Mouse (Mus musculus): ENCODE results near the gene Tmem161a. TPM values are rescaled to one million over a fixed set of nuclear protein-coding genes. Genes with fewer than 3 reads are reported as not detected.

Gene Tmem161a
- total and polyA plus RNA-seq, 3 experiments = 48.5 to 73.6 (median 65.0) TPM

DNA sequence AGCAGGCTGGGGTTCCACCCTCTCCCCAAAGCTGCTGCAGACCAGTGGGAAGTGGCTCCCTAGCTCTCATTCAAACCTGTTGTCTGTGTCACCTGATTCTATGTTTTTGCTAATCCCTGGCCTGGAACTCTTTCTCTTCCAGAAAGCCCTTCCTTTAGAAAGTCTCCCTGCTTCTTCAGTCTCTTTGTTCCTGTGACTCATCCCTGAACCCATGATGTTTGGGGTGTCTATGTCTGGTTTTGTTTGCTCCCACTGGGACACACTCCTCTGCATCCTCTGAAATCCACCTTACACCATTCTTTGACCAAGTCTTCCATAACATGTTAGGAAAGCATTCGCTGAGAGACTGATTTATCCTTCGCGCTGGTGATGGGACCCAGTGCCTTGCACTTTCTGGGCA lies 42.1 kb upstream of the Tmem161a start:
- peaks cover 14% of the 10 kb centered on the region for H3K79me2 ChIP-seq (replicated peaks; ENCODE audit: control insufficient read depth, extremely low read depth, insufficient read depth, poor library complexity, severe bottlenecking)
- no peak overlapping the region for H3K4me3 ChIP-seq (replicated peaks in 1 of 3; ENCODE audit: low read depth in 2 of 3, low read length in 2 of 3, poor library complexity in 1 of 3)
- no peak for DNase-seq (ENCODE audit: extremely low read depth)
- H3K27me3 ChIP-seq (replicated peaks) = no peaks in the 10 kb centered on the region
- no peak overlapping the region for H3K4me2 ChIP-seq (ENCODE audit: insufficient read depth, low read depth, poor library complexity, severe bottlenecking)
- H3K4me1 ChIP-seq (ENCODE audit: control insufficient read depth in 1 of 2, insufficient read depth in 2 of 2) = peaks cover 10 to 43% of the 10 kb centered on the region in 2 experiments; a peak in 3 of 4 replicates
- H3K9ac ChIP-seq (ENCODE audit: insufficient read depth, low read depth) = no peak overlapping the region
- H3K36me3 ChIP-seq (replicated peaks in 1 of 2; ENCODE audit: control insufficient read depth in 1 of 2, insufficient read depth in 1 of 2, low read length in 1 of 2) = peaks cover 23 to 35% of the 10 kb centered on the region in 2 experiments
- TF ChIP-seq IRF4 (IDR thresholded peaks at IDR 0.05; ENCODE audit: low read depth, low read length) (no peak), CTCF (conservative IDR thresholded peaks at IDR 0.05 in 1 of 2, IDR thresholded peaks at IDR 0.05 in 1 of 2; ENCODE audit: low read depth in 2 of 2, low read length in 2 of 2) (no peak), UBTF (IDR thresholded peaks at IDR 0.05; ENCODE audit: low read depth, low read length) (no peak), JUN (IDR thresholded peaks at IDR 0.05; ENCODE audit: insufficient read depth, low read depth, low read length) (no peak), ZC3H11A (IDR thresholded peaks at IDR 0.05; ENCODE audit: low read depth, low read length) (no peak)
- H3K27ac ChIP-seq (ENCODE audit: insufficient read depth, low read depth) = no peak overlapping the region
- H3K9me3 ChIP-seq (replicated peaks; ENCODE audit: low read length) = no peaks in the 10 kb centered on the region
- in situ Hi-C loops (cut with MboI; ENCODE audit: low pct_ligation_motif_present, low pct_unique_long_range_greater_than_20kb, low sequenced_read_pairs) (loop anchor here (5.0 kb wide), 1 partner anchor 37 kb away; no protein-coding TSS in a partner anchor), dilution Hi-C loops (cut with MboI; ENCODE audit: extremely low pct_ligation_motif_present, extremely low pct_unique_long_range_greater_than_20kb, low sequenced_read_pairs) (no loop called here)

DNA sequence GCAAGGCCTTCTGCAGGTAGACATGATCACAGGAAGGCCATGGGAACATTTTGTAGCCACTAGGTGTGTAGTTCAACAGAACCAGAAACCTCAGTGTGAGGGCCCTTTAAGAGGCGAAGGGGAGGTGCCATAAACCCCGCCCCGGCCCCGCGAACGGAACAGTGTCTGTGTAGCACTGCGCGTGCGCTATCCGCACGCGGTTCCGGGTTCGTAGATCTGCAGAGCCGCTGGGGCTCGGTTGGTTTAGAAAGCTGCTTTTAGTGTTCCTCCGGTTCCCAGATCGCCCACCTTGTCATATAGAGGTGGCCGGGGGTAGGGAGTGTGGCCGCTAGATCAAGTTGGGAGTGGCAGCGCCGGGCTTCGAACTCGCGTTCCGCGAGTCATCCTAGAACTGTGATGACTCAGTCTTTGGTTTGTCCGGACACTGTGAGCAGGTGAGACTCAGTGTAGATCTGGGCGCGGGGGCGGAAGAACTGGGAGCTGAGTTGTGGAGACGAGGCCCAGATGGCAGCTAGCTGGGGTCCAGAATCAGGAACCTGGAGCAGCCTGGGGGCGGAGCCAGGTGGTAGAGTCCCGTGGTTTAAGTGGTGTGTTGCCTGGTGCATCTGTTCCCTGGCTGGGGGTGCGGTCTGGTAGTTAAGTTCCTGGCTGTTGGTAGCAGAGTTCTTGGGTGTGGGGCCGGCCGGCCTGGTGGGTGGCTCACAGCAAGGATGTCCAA lies 40.8 kb upstream of the Tmem161a start, which contains the start of gene Nr2c2ap:
Gene Nr2c2ap (plus strand): TSS at position 168 of the 718 bp plus-strand sequence.
- dilution Hi-C loops (cut with MboI; ENCODE audit: extremely low pct_ligation_motif_present, extremely low pct_unique_long_range_greater_than_20kb, low sequenced_read_pairs) = no loop called here
- H3K9me3 ChIP-seq (replicated peaks; ENCODE audit: low read length) = no peaks in the 10 kb centered on the region
- peak; percentile 92 for DNase-seq (ENCODE audit: extremely low read depth)
- H3K4me2 ChIP-seq (ENCODE audit: insufficient read depth, low read depth, poor library complexity, severe bottlenecking) = peak within 1 kb of the TSS; percentile 65
- peaks cover 35 to 48% of the 10 kb centered on the region in 2 experiments for H3K36me3 ChIP-seq (replicated peaks in 1 of 2; ENCODE audit: control insufficient read depth in 1 of 2, insufficient read depth in 1 of 2, low read length in 1 of 2)
- peak within 1 kb of the TSS; percentile 37 for H3K27ac ChIP-seq (ENCODE audit: insufficient read depth, low read depth)
- H3K4me1 ChIP-seq (ENCODE audit: control insufficient read depth in 1 of 2, insufficient read depth in 2 of 2) = peaks cover 10 to 46% of the 10 kb centered on the region in 2 experiments; a peak in 3 of 4 replicates
- H3K27me3 ChIP-seq (replicated peaks) = no peaks in the 10 kb centered on the region
- H3K79me2 ChIP-seq (replicated peaks; ENCODE audit: control insufficient read depth, extremely low read depth, insufficient read depth, poor library complexity, severe bottlenecking) = peaks cover 14% of the 10 kb centered on the region
- in situ Hi-C loops (cut with MboI; ENCODE audit: low pct_ligation_motif_present, low pct_unique_long_range_greater_than_20kb, low sequenced_read_pairs) = loop anchor here (5.0 kb wide), 1 partner anchor 36 kb away; no protein-coding TSS in a partner anchor
- peak within 1 kb of the TSS; percentile 76 to 89 (median 77) for H3K4me3 ChIP-seq (replicated peaks in 1 of 3; ENCODE audit: low read depth in 2 of 3, low read length in 2 of 3, poor library complexity in 1 of 3)
- peak within 1 kb of the TSS; percentile 87 for H3K9ac ChIP-seq (ENCODE audit: insufficient read depth, low read depth)
- TF ChIP-seq NELFE (IDR thresholded peaks at IDR 0.05; ENCODE audit: low read depth, low read length) (peak; percentile 77), JUN (IDR thresholded peaks at IDR 0.05; ENCODE audit: insufficient read depth, low read depth, low read length) (no peak), RAD21 (IDR thresholded peaks at IDR 0.05; ENCODE audit: low read depth, low read length) (no peak), BHLHE40 (IDR thresholded peaks at IDR 0.05; ENCODE audit: low read depth, low read length) (peak; percentile 43; the same call in 1 of the 2 replicates), ZMIZ1 (IDR thresholded peaks at IDR 0.05; ENCODE audit: low read depth, low read length) (peak; percentile 49; the same call in 1 of the 2 replicates), USF2 (conservative IDR thresholded peaks at IDR 0.05; ENCODE audit: low read depth, low read length) (no peak), NRF1 (IDR thresholded peaks at IDR 0.05; ENCODE audit: low read depth, low read length) (peak; percentile 90), MAX (IDR thresholded peaks at IDR 0.05; ENCODE audit: low read length) (peak; percentile 87), GABPA (IDR thresholded peaks at IDR 0.05; ENCODE audit: insufficient replicate concordance, low read depth, low read length) (no peak), PAX5 (IDR thresholded peaks at IDR 0.05; ENCODE audit: low read length) (no peak), TCF12 (IDR thresholded peaks at IDR 0.05; ENCODE audit: low read depth, low read length) (peak; percentile 64), CTCF (conservative IDR thresholded peaks at IDR 0.05 in 1 of 2, IDR thresholded peaks at IDR 0.05 in 1 of 2; ENCODE audit: low read depth in 2 of 2, low read length in 2 of 2) (0 out of 4 replicates have a peak, but pooled peaks of 1 of the 2 experiments have one; percentile 4), E2F4 (IDR thresholded peaks at IDR 0.05; ENCODE audit: insufficient replicate concordance, low read depth, low read length) (peak; percentile 32; the same call in 1 of the 2 replicates), ZKSCAN1 (IDR thresholded peaks at IDR 0.05; ENCODE audit: borderline replicate concordance, low read depth, low read length) (no peak), POLR2A (IDR thresholded peaks at IDR 0.05; ENCODE audit: low read depth, low read length) (peak; percentile 94), MAFK (IDR thresholded peaks at IDR 0.05; ENCODE audit: insufficient replicate concordance, low read length) (no peak), EP300 (IDR thresholded peaks at IDR 0.05; ENCODE audit: low read length) (no peak), ETS1 (conservative IDR thresholded peaks at IDR 0.05; ENCODE audit: low read depth, low read length) (no peak), USF1 (IDR thresholded peaks at IDR 0.05; ENCODE audit: low read depth, low read length) (no peak), SIN3A (IDR thresholded peaks at IDR 0.05; ENCODE audit: low read length) (peak; percentile 94), ELF1 (IDR thresholded peaks at IDR 0.05; ENCODE audit: low read depth, low read length) (peak; percentile 97), RCOR1 (conservative IDR thresholded peaks at IDR 0.05; ENCODE audit: low read depth, low read length) (no peak), TBP (conservative IDR thresholded peaks at IDR 0.05; ENCODE audit: low read depth, low read length) (0 out of 2 replicates have a peak, but pooled peaks have one; percentile 12), UBTF (IDR thresholded peaks at IDR 0.05; ENCODE audit: low read depth, low read length) (no peak), ZNF384 (IDR thresholded peaks at IDR 0.05; ENCODE audit: low read depth, low read length) (no peak), IRF4 (IDR thresholded peaks at IDR 0.05; ENCODE audit: low read depth, low read length) (peak; percentile 17; the same call in 1 of the 2 replicates), SMC3 (IDR thresholded peaks at IDR 0.05; ENCODE audit: low read depth, low read length) (no peak; the same call in 1 of the 2 replicates), KAT2A (IDR thresholded peaks at IDR 0.05; ENCODE audit: insufficient replicate concordance, low read length) (0 out of 2 replicates have a peak, but pooled peaks have one; percentile 38), MYC (IDR thresholded peaks at IDR 0.05; ENCODE audit: low read depth, low read length) (peak; percentile 91)
